Mouse (Mus musculus) brain, embryonic 14.5 days (tissue): Measurements from ENCODE around the gene Mcu. TPM values are rescaled to one million over a fixed set of nuclear protein-coding genes. Genes with fewer than 3 reads are reported as not detected.

Experiments
- DNase-seq: peaks from one replicate; pipeline ENCODE4 v3.0.0-alpha.2; 2011; ENCODE audit warnings: low read depth
- CTCF ChIP-seq: fragments of 200-500 bp; IDR thresholded peaks from 2 replicates; pipeline ENCODE4 v1.5.1; 2012; ENCODE audit warnings: inconsistent platforms, mild to moderate bottlenecking, moderate library complexity, borderline replicate concordance; ENCODE audit not compliant: insufficient read depth, insufficient read length; ENCODE audit errors: extremely low read depth
- POLR2A ChIP-seq: fragments of 200-500 bp; IDR thresholded peaks from 2 replicates; pipeline ENCODE4 v1.6.1; 2012; ENCODE audit warnings: mild to moderate bottlenecking, inconsistent platforms, borderline replicate concordance; ENCODE audit not compliant: poor library complexity, insufficient read depth, insufficient read length, severe bottlenecking; ENCODE audit errors: extremely low read depth
- polyA plus RNA-seq: library from polyadenylated mRNA; depleted of rRNA; stranded (reverse); fragments of >200 nt; gene quantifications from 2 replicates; pipeline ENCODE4 v1.2.3, GENCODE M21; 2012

Gene Mcu
- polyA plus RNA-seq, 1 experiment = 17.3 TPM

DNA sequence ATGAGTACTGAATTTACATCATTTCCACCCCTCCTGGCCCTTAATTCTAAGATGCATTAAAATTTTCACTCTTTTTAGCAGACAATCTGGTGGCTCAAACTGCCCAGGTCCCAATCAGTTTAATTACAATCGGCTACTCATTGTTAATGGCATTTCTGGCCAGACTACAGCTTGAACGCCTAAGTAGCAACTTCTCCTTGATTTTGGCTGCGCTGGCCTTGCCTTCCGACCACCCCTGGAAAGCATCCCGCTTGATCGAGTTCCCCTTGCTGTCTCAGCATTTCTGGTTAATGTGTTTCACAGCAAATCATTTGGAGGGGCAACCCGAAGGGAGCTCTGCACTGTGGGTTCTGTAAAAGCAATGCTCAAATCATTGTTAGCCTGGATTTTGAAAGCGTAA is 14.4 kb downstream of the Mcu start:
- peak; percentile 48 for DNase-seq
- TF ChIP-seq POLR2A = no peak

DNA sequence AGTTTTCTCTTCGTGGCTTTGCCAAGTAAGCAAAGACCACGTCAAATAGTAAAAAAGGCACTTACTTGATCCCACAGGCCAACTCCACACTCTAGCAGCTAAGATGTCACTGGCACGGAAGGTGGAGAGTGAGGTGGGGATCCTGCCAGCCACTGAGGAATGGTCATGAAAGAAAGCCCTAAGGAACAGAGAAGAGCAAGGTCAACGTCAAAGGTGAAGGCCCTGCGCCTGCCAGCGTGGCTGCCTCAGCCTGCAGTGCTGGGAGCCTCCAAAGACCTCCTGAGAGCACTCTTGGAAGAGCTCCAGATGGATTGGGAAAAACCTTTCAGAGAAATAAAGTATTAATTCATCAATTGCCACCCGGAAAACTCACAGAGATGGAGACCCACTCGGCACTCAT is 16.0 kb downstream of the Mcu start:
- no peak for DNase-seq
- TF ChIP-seq POLR2A = no peak
- TF ChIP-seq CTCF = no peak

DNA sequence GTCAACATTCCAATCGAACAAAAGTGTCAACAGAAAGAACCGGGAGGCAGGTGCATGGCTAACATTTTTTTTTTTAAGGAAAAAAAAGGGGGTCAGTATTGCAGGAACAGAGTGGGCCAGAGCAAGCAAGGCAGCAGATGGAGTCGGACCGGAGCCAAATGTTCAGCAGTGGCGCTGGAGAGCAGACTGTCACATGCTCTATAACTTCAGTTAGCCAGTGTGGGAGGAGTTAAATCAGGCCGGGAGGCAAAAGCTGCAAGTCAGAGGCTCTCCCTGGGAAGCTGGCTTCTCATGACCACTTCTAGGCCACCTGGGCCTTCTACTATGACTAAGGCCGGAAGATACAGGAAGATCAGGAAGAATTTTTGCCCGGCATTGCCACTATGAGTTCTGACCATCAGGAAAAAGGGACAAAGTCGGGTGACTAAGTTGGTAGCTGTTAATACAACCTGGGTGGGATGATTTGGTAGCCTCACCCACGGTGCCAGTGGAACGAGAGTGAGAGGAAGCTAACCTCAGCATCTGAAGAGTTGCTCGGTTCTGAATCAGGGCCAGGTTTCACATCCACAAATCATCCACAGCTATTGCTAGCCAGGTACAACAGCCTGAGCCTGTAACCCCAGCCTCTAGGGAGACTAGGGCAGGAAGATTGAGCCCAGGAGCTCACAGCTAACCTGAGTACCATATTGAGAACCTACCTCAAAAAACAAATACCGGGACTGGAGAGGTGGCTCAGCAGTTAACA is 22.5 kb downstream of the Mcu start:
- TF ChIP-seq CTCF (no peak), POLR2A (no peak)
- peak; percentile 69 for DNase-seq

GRCm38 (mm10) chr10:59590606-59591005 is 25.9 kb downstream of the Mcu start:
- DNase-seq = no peak
- TF ChIP-seq POLR2A = no peak
- no peak for TF ChIP-seq CTCF

DNA sequence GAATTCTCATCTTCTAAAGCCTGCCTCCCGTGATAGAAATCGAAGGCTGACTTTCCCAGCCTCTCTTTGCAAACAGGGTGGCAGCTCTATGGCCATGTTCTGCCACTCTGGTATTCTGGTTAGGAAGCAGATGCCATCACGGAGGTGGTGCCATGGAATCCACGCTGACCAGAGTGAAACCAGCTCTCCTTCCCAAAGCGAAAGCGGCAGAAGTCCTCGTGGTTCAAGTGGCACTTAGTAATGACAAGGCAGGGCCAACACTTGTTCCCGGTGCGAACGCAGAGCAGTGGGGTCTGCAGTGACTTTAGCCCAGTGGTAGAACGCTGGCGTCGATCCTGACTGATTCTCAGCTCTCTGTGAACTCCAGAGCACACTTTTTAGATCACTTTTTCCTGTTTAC is 26.6 kb downstream of the Mcu start:
- no peak for DNase-seq
- TF ChIP-seq POLR2A (no peak), CTCF (no peak)

- no peak for DNase-seq
- TF ChIP-seq POLR2A (no peak), CTCF (no peak)
Measured at GRCm38 (mm10) chr10:59589420-59589819, 27.1 kb downstream of the Mcu start.

DNA sequence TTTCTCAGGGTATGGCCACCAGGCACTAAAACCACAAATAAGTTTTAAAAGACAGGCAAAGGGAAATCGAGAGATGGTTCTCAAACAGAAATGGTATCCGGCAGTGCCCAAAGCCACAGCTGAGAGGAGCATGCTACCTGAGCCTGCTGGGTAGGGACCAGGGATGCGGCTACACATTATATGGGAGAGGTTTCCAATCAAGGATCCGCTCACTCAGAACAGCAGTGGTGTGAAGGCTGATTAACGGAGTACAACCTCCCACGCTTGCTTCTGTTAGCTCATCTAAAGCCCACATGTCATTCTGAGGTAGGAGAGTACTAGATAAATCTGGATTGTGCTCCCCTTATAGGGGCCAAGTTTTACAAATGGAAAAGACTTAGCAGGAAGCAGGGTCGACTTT is 28.4 kb downstream of the Mcu start:
- TF ChIP-seq POLR2A (no peak), CTCF (no peak)
- DNase-seq = no peak

GRCm38 (mm10) chr10:59586821-59587220 is 29.7 kb downstream of the Mcu start:
- no peak for TF ChIP-seq POLR2A
- TF ChIP-seq CTCF = no peak
- DNase-seq = no peak

DNA sequence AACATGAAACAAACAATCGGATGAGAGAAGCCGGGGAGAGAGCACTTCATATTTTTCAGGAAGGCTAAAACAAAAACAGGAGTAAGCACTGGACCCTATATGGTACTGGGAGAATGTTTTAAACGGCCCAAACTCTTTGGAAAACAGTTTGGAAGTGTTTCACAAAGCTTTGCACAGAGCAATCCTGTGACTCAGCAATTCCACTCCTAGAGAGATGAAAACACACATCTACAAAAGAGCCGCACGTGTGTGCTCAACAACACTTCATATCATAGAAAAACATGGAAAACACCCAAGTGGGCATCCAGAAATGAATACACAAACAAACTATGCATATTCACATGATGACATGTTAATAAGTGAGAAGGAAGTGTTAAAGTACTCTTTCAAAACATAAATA is 30.9 kb downstream of the Mcu start:
- no peak for DNase-seq
- no peak for TF ChIP-seq CTCF
- TF ChIP-seq POLR2A = no peak

DNA sequence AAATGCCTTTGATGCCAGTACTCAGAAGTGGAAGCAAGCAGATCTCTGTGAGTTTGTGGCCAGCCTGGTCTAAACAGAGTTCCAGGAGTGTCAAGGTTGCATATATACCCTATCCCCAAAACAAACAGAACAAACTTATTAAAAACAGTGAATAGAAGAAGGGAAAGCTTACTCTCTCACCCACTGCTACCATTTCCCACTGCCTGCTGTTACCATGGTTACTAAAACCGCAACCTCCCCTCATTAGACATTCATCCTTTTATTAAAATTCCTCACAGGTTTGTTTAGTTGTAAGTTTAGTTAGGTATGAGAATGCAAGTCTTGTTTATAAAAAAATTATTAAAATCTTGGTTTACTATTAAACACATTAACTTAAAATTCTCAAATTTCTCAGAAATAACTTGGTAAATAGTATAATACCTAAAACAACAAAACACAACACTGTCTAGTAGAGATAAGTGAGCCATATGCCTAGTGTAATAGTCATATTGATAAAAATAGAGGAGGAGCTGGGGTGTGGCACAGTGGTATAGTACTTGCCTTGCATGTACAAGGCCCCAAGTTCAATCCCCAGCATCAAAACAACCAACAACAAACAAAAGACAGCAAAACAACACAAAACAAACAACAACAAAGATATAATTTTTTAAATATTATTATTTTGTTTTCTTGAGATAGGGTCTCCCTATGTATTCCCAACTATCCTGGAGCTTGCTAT is 34.5 kb downstream of the Mcu start:
- TF ChIP-seq CTCF (no peak), POLR2A (no peak)
- peak; percentile 30 for DNase-seq

GRCm38 (mm10) chr10:59580593-59581149 is 35.8 kb downstream of the Mcu start:
- no peak for TF ChIP-seq CTCF
- no peak for TF ChIP-seq POLR2A
- DNase-seq = no peak
